Mouse (Mus musculus) heart, postnatal 36 days (tissue): ENCODE results near the gene Supt20. TPM values are rescaled to one million over a fixed set of nuclear protein-coding genes. Genes with fewer than 3 reads are reported as not detected.

Experiments
- DNase-seq, 2 experiments: peaks; one replicate each; pipeline ENCODE4 v3.0.0; 2021 to 2022
- intact Hi-C: fragments of 180-260 bp; cut with DNase I; formaldehyde crosslinking; loops from one replicate; pipeline ENCODE4 v1.15.1; 2025
- total RNA-seq, 2 experiments: library from RNA; stranded (reverse); gene quantifications; 2 replicates each; pipeline ENCODE4 v1.2.3; 2021

Gene Supt20
- total RNA-seq, result 10 to 100 TPM; 19.9 to 20.6 TPM

- intact Hi-C loops, result loop anchor here (10.0 kb wide), 1 partner anchor 958 kb away; no protein-coding TSS in a partner anchor
- peak; percentile 89 to 92 for DNase-seq
Observed at GRCm38 (mm10) chr3:54692202-54693055, at the start of gene Supt20. Gene Supt20, plus strand, starts transcription at chr3:54692807.

- intact Hi-C loops, result no loop called here
- no peak for DNase-seq
Observed at GRCm38 (mm10) chr3:54642851-54643250, 49.8 kb upstream of the Supt20 start.

- peak; percentile 16 to 34 for DNase-seq
- intact Hi-C loops, result no loop called here
Observed at GRCm38 (mm10) chr3:54647583-54647982, 45.0 kb upstream of the Supt20 start.

GRCm38 (mm10) chr3:54651576-54651975 is 41.0 kb upstream of the Supt20 start:
- intact Hi-C loops, result no loop called here
- no peak for DNase-seq

- intact Hi-C loops, result no loop called here
- no peak for DNase-seq
Observed at GRCm38 (mm10) chr3:54654169-54654568, 38.4 kb upstream of the Supt20 start.

GRCm38 (mm10) chr3:54657090-54657489 is 35.5 kb upstream of the Supt20 start:
- DNase-seq, result no peak
- intact Hi-C loops, result no loop called here

GRCm38 (mm10) chr3:54657888-54658626 is 34.5 kb upstream of the Supt20 start:
- intact Hi-C loops, result no loop called here
- DNase-seq, result no peak

GRCm38 (mm10) chr3:54659736-54660135 is 32.9 kb upstream of the Supt20 start:
- intact Hi-C loops, result no loop called here
- DNase-seq, result no peak

- DNase-seq, result no peak
- intact Hi-C loops, result no loop called here
Observed at GRCm38 (mm10) chr3:54662411-54662810, 30.2 kb upstream of the Supt20 start.

- DNase-seq, result no peak
- intact Hi-C loops, result no loop called here
Observed at GRCm38 (mm10) chr3:54668141-54668540, 24.5 kb upstream of the Supt20 start.

GRCm38 (mm10) chr3:54668722-54669121 is 23.9 kb upstream of the Supt20 start:
- no peak for DNase-seq
- intact Hi-C loops, result no loop called here

GRCm38 (mm10) chr3:54669559-54669958 is 23.0 kb upstream of the Supt20 start:
- intact Hi-C loops, result no loop called here
- no peak for DNase-seq

- intact Hi-C loops, result loop anchor here (1.0 to 5.0 kb wide), 3 partner anchors 315 to 935 kb away; no protein-coding TSS in a partner anchor
- DNase-seq, result no peak
Observed at GRCm38 (mm10) chr3:54672111-54672510, 20.5 kb upstream of the Supt20 start.

GRCm38 (mm10) chr3:54672557-54673529 is 19.8 kb upstream of the Supt20 start:
- intact Hi-C loops, result loop anchor here (1.0 to 5.0 kb wide), 3 partner anchors 316 to 936 kb away; no protein-coding TSS in a partner anchor
- DNase-seq, result peak; percentile 26 to 30

- intact Hi-C loops, result no loop called here
- DNase-seq, result no peak
Observed at GRCm38 (mm10) chr3:54676818-54677217, 15.8 kb upstream of the Supt20 start.

GRCm38 (mm10) chr3:54681310-54682204 is 11.1 kb upstream of the Supt20 start:
- intact Hi-C loops, result loop anchor here (10.0 kb wide), 1 partner anchor 817 kb away; the partner anchor contains the start of gene Ufm1

GRCm38 (mm10) chr3:54685202-54685601 is 7.4 kb upstream of the Supt20 start:
- intact Hi-C loops, result loop anchor here (10.0 kb wide), 1 partner anchor 820 kb away; the partner anchor contains the start of gene Ufm1
- no peak for DNase-seq

More at GRCm38 (mm10) chr3:54681310-54682204, 11.1 kb upstream of the Supt20 start:
- no peak for DNase-seq

- intact Hi-C loops, result loop anchor here (10.0 kb wide), 1 partner anchor 822 kb away; the partner anchor contains the start of gene Ufm1
- DNase-seq, result no peak
Observed at GRCm38 (mm10) chr3:54687245-54687644, 5.4 kb upstream of the Supt20 start.

GRCm38 (mm10) chr3:54689091-54689490 is 3.5 kb upstream of the Supt20 start:
- DNase-seq, result no peak
- intact Hi-C loops, result loop anchor here (2.0 to 10.0 kb wide), 2 partner anchors 336 to 824 kb away; partner anchors contain the start of gene Ufm1
